Mouse (Mus musculus): Measurements from ENCODE around the gene Ccdc38. TPM values are rescaled to one million over a fixed set of nuclear protein-coding genes. Genes with fewer than 3 reads are reported as not detected.

Ccdc38 gene
- 0.19 and 0.21 TPM in 2 replicates for polyA plus RNA-seq (2014; fragmentation: Nextera tagmentation; extraction: Ambion mirVana)

DNA sequence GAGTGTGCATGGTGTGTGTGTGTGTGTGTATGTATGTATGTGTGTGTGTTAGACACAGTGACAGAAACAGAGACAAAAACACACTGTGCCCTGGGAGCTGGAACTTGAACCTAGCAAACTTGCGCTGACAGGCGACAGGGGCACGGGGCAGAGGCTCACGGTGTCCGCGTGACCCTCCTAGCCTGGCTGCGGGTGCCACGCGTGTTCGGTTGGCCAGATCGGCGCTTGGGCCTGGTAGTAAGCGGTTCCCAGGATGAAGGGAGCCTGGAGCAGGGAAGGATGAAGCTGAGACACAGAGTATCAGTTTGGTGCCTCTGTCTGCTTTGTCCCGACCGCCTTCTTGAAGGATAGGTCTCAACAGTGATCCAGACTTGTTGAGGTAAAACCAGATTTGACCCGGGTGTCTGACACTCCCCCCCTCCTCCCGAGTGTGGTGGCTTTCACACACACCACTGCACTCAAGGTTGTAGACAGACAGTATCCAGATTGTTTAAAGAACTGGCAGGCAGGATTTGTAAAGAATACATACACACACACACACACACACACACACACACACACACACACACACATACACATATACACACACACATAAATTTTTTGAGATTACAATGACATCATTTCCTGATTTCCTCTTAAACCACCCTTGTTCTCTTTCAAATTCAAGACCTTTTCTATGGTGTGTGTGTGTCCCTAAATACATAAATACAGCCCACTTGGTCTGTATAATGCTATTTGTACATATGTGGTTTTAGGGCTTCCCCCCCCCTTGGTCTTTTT lies at the start of gene Ccdc38:
Gene Ccdc38, plus strand, starts transcription at position 202 of the 780 bp plus-strand sequence.
- ATAC-seq (replicated peaks; ENCODE audit: insufficient number of reproducible peaks, low FRiP score, low TSS enrichment): peak; percentile 29; the same call in 1 of the 2 replicates
- 53% methylated on average over 17 of the region's 17 CpGs for WGBS (ENCODE audit: insufficient replicate concordance)
- no peaks in the 10 kb centered on the region for H3K36me3 ChIP-seq (ENCODE audit: control insufficient read depth, insufficient read depth, low read length)
- H3K9me3 ChIP-seq (replicated peaks; ENCODE audit: control insufficient read depth, low read length): no peaks in the 10 kb centered on the region
- peaks cover 7% of the 10 kb centered on the region for H3K27me3 ChIP-seq (ENCODE audit: control insufficient read depth, insufficient read depth, low read length)
- H3K4me1 ChIP-seq (ENCODE audit: control insufficient read depth, insufficient read depth, low read length): peaks cover 5% of the 10 kb centered on the region; the same call in 1 of the 2 replicates
- peak within 1 kb of the TSS; percentile 40 for H3K9ac ChIP-seq (ENCODE audit: low read depth, low read length)
- H3K27ac ChIP-seq (ENCODE audit: low read depth, low read length): peak within 1 kb of the TSS; percentile 29; the same call in 1 of the 2 replicates
- peak within 1 kb of the TSS; percentile 33 for H3K4me3 ChIP-seq (ENCODE audit: low read depth, low read length)
- H3K4me2 ChIP-seq: peak within 1 kb of the TSS; percentile 61

DNA sequence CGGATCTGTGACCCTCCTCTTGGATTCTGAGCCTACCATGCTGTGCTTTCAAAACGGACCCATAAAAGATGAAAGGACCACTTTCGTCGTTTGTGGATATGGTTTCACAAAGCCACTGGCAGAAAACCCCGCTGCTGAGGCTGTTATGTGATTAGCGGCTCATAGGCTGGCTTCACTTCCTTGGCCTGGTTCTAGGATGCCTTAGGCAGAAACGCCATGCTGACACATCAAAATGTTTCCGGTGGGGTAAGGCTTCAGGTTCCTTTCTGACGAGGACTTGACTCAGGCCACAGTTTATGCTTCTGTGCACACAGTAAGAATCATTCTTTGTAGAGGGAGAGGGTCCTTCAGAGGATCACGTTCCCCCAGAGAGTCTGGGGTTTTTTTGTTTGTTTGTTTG lies 39.6 kb upstream of the Ccdc38 start:
- Histone ChIP-seq H3K36me3 (ENCODE audit: control insufficient read depth, insufficient read depth, low read length) (no peaks in the 10 kb centered on the region), H3K4me2 (no peak overlapping the region), H3K9ac (ENCODE audit: low read depth, low read length) (no peak overlapping the region), H3K27me3 (ENCODE audit: control insufficient read depth, insufficient read depth, low read length) (no peaks in the 10 kb centered on the region), H3K27ac (ENCODE audit: low read depth, low read length) (no peak overlapping the region), H3K4me1 (ENCODE audit: control insufficient read depth, insufficient read depth, low read length) (no peaks in the 10 kb centered on the region), H3K9me3 (replicated peaks; ENCODE audit: control insufficient read depth, low read length) (no peaks in the 10 kb centered on the region), H3K4me3 (ENCODE audit: low read depth, low read length) (no peak overlapping the region)
- ATAC-seq (replicated peaks; ENCODE audit: insufficient number of reproducible peaks, low FRiP score, low TSS enrichment): no peak
- 65% methylated on average over 10 of the region's 10 CpGs for WGBS (ENCODE audit: insufficient replicate concordance)

DNA sequence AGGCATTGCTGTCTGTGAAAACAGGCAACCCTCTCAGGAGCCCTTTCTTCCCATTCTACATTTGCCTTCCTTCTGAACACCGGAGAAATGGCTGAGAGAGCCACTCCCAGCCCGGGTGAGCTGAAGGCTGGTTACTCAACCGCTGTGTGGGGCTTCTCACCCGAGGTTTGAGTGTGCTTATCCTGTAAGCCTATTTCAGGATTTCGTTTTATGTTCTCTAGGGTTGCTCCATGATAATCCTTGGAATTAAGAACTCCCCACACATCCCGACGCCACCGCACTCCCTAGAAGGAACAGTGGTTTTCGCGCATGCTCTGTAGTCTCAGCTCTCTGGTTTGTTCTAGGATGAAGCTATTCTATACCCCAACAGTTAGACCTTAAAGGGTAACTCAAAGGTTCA lies 39.1 kb upstream of the Ccdc38 start:
- H3K36me3 ChIP-seq (ENCODE audit: control insufficient read depth, insufficient read depth, low read length): no peaks in the 10 kb centered on the region
- H3K27me3 ChIP-seq (ENCODE audit: control insufficient read depth, insufficient read depth, low read length): no peaks in the 10 kb centered on the region
- no peak overlapping the region for H3K4me2 ChIP-seq
- no peak overlapping the region for H3K9ac ChIP-seq (ENCODE audit: low read depth, low read length)
- H3K4me1 ChIP-seq (ENCODE audit: control insufficient read depth, insufficient read depth, low read length): no peaks in the 10 kb centered on the region
- 77% methylated on average over 10 of the region's 10 CpGs for WGBS (ENCODE audit: insufficient replicate concordance)
- no peak for ATAC-seq (replicated peaks; ENCODE audit: insufficient number of reproducible peaks, low FRiP score, low TSS enrichment)
- no peaks in the 10 kb centered on the region for H3K9me3 ChIP-seq (replicated peaks; ENCODE audit: control insufficient read depth, low read length)
- no peak overlapping the region for H3K27ac ChIP-seq (ENCODE audit: low read depth, low read length)
- H3K4me3 ChIP-seq (ENCODE audit: low read depth, low read length): no peak overlapping the region

DNA sequence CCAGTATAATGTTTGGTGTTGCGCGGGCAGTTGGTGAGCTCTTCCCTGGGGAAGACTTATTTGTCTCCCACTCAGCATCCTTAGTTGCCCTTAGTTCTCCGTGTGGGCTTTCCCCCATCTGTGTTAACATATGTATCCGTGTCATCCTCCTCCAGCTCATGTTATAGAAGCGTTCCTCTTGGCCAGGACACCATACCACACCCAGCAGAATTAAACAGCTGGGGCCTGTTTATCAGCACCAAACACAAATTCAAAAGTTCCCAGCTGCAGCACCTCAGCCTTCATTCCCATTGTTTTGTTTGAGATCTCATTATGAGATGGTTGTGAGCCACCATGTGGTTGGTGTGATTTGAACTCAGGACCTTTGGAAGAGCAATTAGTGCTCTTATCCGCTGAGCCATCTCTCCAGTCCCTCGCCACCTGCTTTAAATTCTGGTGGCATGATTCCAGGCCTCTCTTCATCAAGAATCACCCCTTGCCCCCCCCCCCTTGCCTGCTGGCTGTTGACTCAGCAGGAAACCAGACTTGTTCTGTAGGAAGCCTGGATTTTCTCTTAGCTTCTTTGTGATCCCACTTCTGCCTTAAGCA lies 32.0 kb upstream of the Ccdc38 start:
- Histone ChIP-seq H3K4me3 (ENCODE audit: low read depth, low read length) (no peak overlapping the region), H3K4me2 (no peak overlapping the region), H3K27me3 (ENCODE audit: control insufficient read depth, insufficient read depth, low read length) (no peaks in the 10 kb centered on the region), H3K27ac (ENCODE audit: low read depth, low read length) (no peak overlapping the region), H3K9me3 (replicated peaks; ENCODE audit: control insufficient read depth, low read length) (no peaks in the 10 kb centered on the region), H3K9ac (ENCODE audit: low read depth, low read length) (no peak overlapping the region), H3K4me1 (ENCODE audit: control insufficient read depth, insufficient read depth, low read length) (no peaks in the 10 kb centered on the region), H3K36me3 (ENCODE audit: control insufficient read depth, insufficient read depth, low read length) (no peaks in the 10 kb centered on the region)
- ATAC-seq (replicated peaks; ENCODE audit: insufficient number of reproducible peaks, low FRiP score, low TSS enrichment): no peak
- WGBS (ENCODE audit: insufficient replicate concordance): 78% methylated on average over 7 of the region's 7 CpGs

DNA sequence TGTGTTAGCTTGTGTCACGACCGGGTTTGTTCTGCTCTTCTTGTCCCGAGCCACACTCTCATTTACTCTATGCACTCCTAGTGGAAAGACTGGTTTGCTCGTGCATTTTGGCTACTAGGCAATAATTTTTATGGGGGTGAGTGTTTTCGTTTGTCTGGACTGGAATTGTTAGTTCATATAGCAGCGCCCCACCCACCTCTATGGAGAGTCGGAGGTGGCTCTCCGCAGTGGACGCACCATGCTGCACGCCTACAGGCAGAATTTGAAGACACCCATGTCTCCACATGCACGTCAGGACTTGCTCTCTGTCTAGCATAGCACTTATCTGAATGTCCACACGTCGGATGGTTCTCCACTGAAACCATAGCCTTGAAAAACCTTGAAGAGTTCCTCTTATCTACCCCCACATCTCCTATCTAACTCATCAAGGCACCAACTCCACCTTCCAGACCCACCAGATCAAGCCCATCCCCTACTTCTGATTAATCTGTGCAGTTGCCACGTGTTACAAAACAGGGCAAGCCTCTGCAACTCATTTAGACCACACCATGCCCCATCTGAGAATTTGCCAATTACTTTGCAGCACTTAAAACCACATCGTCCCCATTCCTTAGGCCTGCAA lies 30.8 kb upstream of the Ccdc38 start:
- Histone ChIP-seq H3K36me3 (ENCODE audit: control insufficient read depth, insufficient read depth, low read length) (no peaks in the 10 kb centered on the region), H3K9me3 (replicated peaks; ENCODE audit: control insufficient read depth, low read length) (no peaks in the 10 kb centered on the region), H3K27me3 (ENCODE audit: control insufficient read depth, insufficient read depth, low read length) (no peaks in the 10 kb centered on the region), H3K4me1 (ENCODE audit: control insufficient read depth, insufficient read depth, low read length) (no peaks in the 10 kb centered on the region), H3K27ac (ENCODE audit: low read depth, low read length) (no peak overlapping the region), H3K4me3 (ENCODE audit: low read depth, low read length) (no peak overlapping the region), H3K9ac (ENCODE audit: low read depth, low read length) (no peak overlapping the region), H3K4me2 (no peak overlapping the region)
- 82% methylated on average over 15 of the region's 15 CpGs for WGBS (ENCODE audit: insufficient replicate concordance)
- ATAC-seq (replicated peaks; ENCODE audit: insufficient number of reproducible peaks, low FRiP score, low TSS enrichment): no peak

DNA sequence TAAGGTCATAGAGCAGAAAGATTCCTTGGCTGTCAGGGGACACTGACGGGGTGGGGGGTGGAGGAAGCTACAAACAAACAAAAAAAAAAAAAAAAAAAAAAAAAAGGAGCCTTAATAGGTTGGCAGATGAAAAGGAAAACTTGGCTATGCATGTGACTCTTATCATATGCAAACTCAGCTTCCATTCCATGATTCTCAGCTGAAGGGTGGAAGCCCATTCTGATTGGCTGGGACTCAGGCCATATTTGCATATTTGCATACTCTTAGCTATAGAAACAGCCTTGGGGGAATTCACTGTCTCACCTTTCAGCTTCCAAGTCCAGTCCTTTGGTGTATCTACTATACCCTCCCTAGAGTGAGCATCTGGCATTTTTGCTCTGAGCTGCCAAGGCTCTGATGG lies 25.0 kb upstream of the Ccdc38 start:
- H3K27ac ChIP-seq (ENCODE audit: low read depth, low read length): no peak overlapping the region
- WGBS (ENCODE audit: insufficient replicate concordance): 27% methylated on average over 1 of the region's 1 CpGs
- no peaks in the 10 kb centered on the region for H3K36me3 ChIP-seq (ENCODE audit: control insufficient read depth, insufficient read depth, low read length)
- no peak overlapping the region for H3K4me3 ChIP-seq (ENCODE audit: low read depth, low read length)
- no peak for ATAC-seq (replicated peaks; ENCODE audit: insufficient number of reproducible peaks, low FRiP score, low TSS enrichment)
- H3K4me1 ChIP-seq (ENCODE audit: control insufficient read depth, insufficient read depth, low read length): no peaks in the 10 kb centered on the region
- H3K4me2 ChIP-seq: no peak overlapping the region
- no peaks in the 10 kb centered on the region for H3K27me3 ChIP-seq (ENCODE audit: control insufficient read depth, insufficient read depth, low read length)
- H3K9ac ChIP-seq (ENCODE audit: low read depth, low read length): no peak overlapping the region
- no peaks in the 10 kb centered on the region for H3K9me3 ChIP-seq (replicated peaks; ENCODE audit: control insufficient read depth, low read length)

DNA sequence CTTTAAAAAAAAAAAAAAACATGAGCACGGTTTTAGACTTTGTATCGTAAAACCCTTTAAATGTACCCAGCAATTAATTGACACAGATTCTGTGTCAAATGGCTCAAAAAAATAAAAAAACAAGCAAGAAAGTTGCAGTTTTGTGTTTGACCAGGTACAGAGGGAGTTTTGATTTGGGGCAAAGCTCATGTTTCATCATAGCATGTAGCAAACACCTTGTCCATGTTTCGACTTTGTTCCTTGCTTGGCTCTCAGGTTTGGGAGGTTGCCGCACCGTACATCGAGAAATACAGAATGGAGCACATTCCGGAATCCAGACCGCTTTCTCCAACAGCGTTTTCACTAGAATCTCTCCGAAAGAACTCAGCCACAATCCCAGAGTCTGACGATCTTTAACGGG lies 24.5 kb upstream of the Ccdc38 start:
- no peaks in the 10 kb centered on the region for H3K9me3 ChIP-seq (replicated peaks; ENCODE audit: control insufficient read depth, low read length)
- 83% methylated on average over 12 of the region's 12 CpGs for WGBS (ENCODE audit: insufficient replicate concordance)
- no peaks in the 10 kb centered on the region for H3K36me3 ChIP-seq (ENCODE audit: control insufficient read depth, insufficient read depth, low read length)
- no peaks in the 10 kb centered on the region for H3K4me1 ChIP-seq (ENCODE audit: control insufficient read depth, insufficient read depth, low read length)
- H3K27ac ChIP-seq (ENCODE audit: low read depth, low read length): no peak overlapping the region
- no peak overlapping the region for H3K4me3 ChIP-seq (ENCODE audit: low read depth, low read length)
- H3K9ac ChIP-seq (ENCODE audit: low read depth, low read length): no peak overlapping the region
- no peak for ATAC-seq (replicated peaks; ENCODE audit: insufficient number of reproducible peaks, low FRiP score, low TSS enrichment)
- H3K4me2 ChIP-seq: no peak overlapping the region
- H3K27me3 ChIP-seq (ENCODE audit: control insufficient read depth, insufficient read depth, low read length): no peaks in the 10 kb centered on the region

DNA sequence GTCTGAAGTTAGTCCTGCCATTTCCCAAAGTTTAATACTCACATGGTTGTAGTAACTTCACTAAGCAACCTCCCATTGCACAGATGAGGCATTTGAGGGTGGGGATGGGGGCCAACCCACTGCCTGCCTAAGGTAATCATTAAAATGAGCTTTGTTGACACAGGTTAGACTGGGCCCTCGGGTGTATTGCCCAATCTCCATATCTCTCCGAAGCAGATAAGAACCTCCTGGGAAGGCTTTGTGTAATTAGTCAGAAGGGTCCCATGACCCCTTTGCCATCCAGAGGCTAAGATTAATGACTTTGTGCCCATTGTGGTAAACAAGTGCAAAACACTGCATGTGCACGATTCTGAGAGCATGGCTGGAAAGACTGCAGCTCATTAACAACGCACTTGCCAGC lies 22.7 kb upstream of the Ccdc38 start:
- no peaks in the 10 kb centered on the region for H3K4me1 ChIP-seq (ENCODE audit: control insufficient read depth, insufficient read depth, low read length)
- no peak overlapping the region for H3K4me2 ChIP-seq
- H3K4me3 ChIP-seq (ENCODE audit: low read depth, low read length): no peak overlapping the region
- H3K36me3 ChIP-seq (ENCODE audit: control insufficient read depth, insufficient read depth, low read length): no peaks in the 10 kb centered on the region
- no peak overlapping the region for H3K27ac ChIP-seq (ENCODE audit: low read depth, low read length)
- ATAC-seq (replicated peaks; ENCODE audit: insufficient number of reproducible peaks, low FRiP score, low TSS enrichment): no peak
- 49% methylated on average over 4 of the region's 4 CpGs for WGBS (ENCODE audit: insufficient replicate concordance)
- no peak overlapping the region for H3K9ac ChIP-seq (ENCODE audit: low read depth, low read length)
- no peaks in the 10 kb centered on the region for H3K27me3 ChIP-seq (ENCODE audit: control insufficient read depth, insufficient read depth, low read length)
- no peaks in the 10 kb centered on the region for H3K9me3 ChIP-seq (replicated peaks; ENCODE audit: control insufficient read depth, low read length)
